Mouse (Mus musculus): ENCODE measurements around the gene Vpreb1. TPM values are rescaled to one million over a fixed set of nuclear protein-coding genes. Genes with fewer than 3 reads are reported as not detected.

Vpreb1 gene
- not detected for total RNA-seq (2021)

- peak; percentile 82 to 85 for DNase-seq
- intact Hi-C loops (cut with DNase I): loop anchor here (1.0 kb wide), 1 partner anchor 26 kb away; the partner anchor contains the start of gene Ppm1f
Measured at GRCm38 (mm10) chr16:16870617-16871331, at the start of gene Vpreb1, which contains the start of gene Top3b. Vpreb1 (minus strand) TSS chr16:16870843. Top3b (plus strand) TSS chr16:16870736.

GRCm38 (mm10) chr16:16918441-16919117 is 47.9 kb upstream of the Vpreb1 start:
- intact Hi-C loops (cut with DNase I): no loop called here

GRCm38 (mm10) chr16:16913440-16913839 is 42.8 kb upstream of the Vpreb1 start:
- DNase-seq: no peak
- intact Hi-C loops (cut with DNase I): no loop called here

More at GRCm38 (mm10) chr16:16918441-16919117, 47.9 kb upstream of the Vpreb1 start:
- DNase-seq: no peak

GRCm38 (mm10) chr16:16911641-16912597 is 41.3 kb upstream of the Vpreb1 start:
- intact Hi-C loops (cut with DNase I): loop anchor here (1.0 kb wide), 2 partner anchors 16 to 57 kb away; partner anchors contain the start of gene Ppm1f

GRCm38 (mm10) chr16:16907799-16908198 is 37.2 kb upstream of the Vpreb1 start:
- peak; percentile 74 to 81 for DNase-seq
- intact Hi-C loops (cut with DNase I): no loop called here

More at GRCm38 (mm10) chr16:16911641-16912597, 41.3 kb upstream of the Vpreb1 start:
- peak; percentile 79 to 80 for DNase-seq

- intact Hi-C loops (cut with DNase I): no loop called here
- no peak for DNase-seq
Measured at GRCm38 (mm10) chr16:16903188-16903587, 32.5 kb upstream of the Vpreb1 start.

- no peak for DNase-seq
- intact Hi-C loops (cut with DNase I): no loop called here
Measured at GRCm38 (mm10) chr16:16902329-16902728, 31.7 kb upstream of the Vpreb1 start.

- no peak for DNase-seq
- intact Hi-C loops (cut with DNase I): loop anchor here (5.0 kb wide), 2 partner anchors 40 to 85 kb away; partner anchors contain the start of gene Mapk1
Measured at GRCm38 (mm10) chr16:16897056-16897584, 26.5 kb upstream of the Vpreb1 start.

- intact Hi-C loops (cut with DNase I): loop anchor here (1.0 to 5.0 kb wide), 4 partner anchors 16 to 86 kb away; partner anchors contain the start of genes Mapk1, Top3b and Vpreb1
- peak; percentile 97 to 98 for DNase-seq
Measured at GRCm38 (mm10) chr16:16896382-16897055, 25.9 kb upstream of the Vpreb1 start, which contains the start of gene Ppm1f. Ppm1f (plus strand) TSS chr16:16896469.

GRCm38 (mm10) chr16:16896015-16896381 is 25.4 kb upstream of the Vpreb1 start:
- DNase-seq: no peak
- intact Hi-C loops (cut with DNase I): loop anchor here (1.0 to 5.0 kb wide), 4 partner anchors 16 to 86 kb away; partner anchors contain the start of genes Mapk1, Top3b and Vpreb1

GRCm38 (mm10) chr16:16892366-16892765 is 21.7 kb upstream of the Vpreb1 start:
- intact Hi-C loops (cut with DNase I): no loop called here

GRCm38 (mm10) chr16:16888341-16888740 is 17.7 kb upstream of the Vpreb1 start:
- intact Hi-C loops (cut with DNase I): no loop called here

More at GRCm38 (mm10) chr16:16892366-16892765, 21.7 kb upstream of the Vpreb1 start:
- no peak for DNase-seq

GRCm38 (mm10) chr16:16879025-16879424 is 8.4 kb upstream of the Vpreb1 start:
- intact Hi-C loops (cut with DNase I): no loop called here

More at GRCm38 (mm10) chr16:16888341-16888740, 17.7 kb upstream of the Vpreb1 start:
- no peak for DNase-seq

GRCm38 (mm10) chr16:16870241-16870616 is 414 bp downstream of the Vpreb1 start:
- no peak for DNase-seq
- intact Hi-C loops (cut with DNase I): loop anchor here (1.0 kb wide), 1 partner anchor 26 kb away; the partner anchor contains the start of gene Ppm1f

More at GRCm38 (mm10) chr16:16879025-16879424, 8.4 kb upstream of the Vpreb1 start:
- DNase-seq: no peak

GRCm38 (mm10) chr16:16865696-16866561 is 4.7 kb downstream of the Vpreb1 start:
- no peak for DNase-seq
- intact Hi-C loops (cut with DNase I): no loop called here

GRCm38 (mm10) chr16:16865217-16865616 is 5.4 kb downstream of the Vpreb1 start:
- DNase-seq: no peak
- intact Hi-C loops (cut with DNase I): no loop called here

- intact Hi-C loops (cut with DNase I): no loop called here
- DNase-seq: no peak
Measured at GRCm38 (mm10) chr16:16863978-16864377, 6.7 kb downstream of the Vpreb1 start, which contains the start of gene Igll1. Igll1 (minus strand) TSS chr16:16863985.

- no peak for DNase-seq
- intact Hi-C loops (cut with DNase I): no loop called here
Measured at GRCm38 (mm10) chr16:16862288-16862687, 8.4 kb downstream of the Vpreb1 start.
